In genomic region chr6:28831854-28832750, GRCm38 (mm10) we compare ENCODE assay signal across 8 mouse cellular contexts. TPM values are rescaled to one million over a fixed set of nuclear protein-coding genes. Genes with fewer than 3 reads are reported as not detected.
A peak's percentile ranks its signal among the peaks of the same experiment; 100 is the strongest.
DNase-seq lines count a peak whose midpoint lies in the region; ATAC-seq and TF ChIP-seq lines count a peak whose summit lies in the region.

No protein-coding gene starts in this region.

- under 1% methylated on average over 81 of the region's 82 CpGs for WGBS in limb, embryonic 11.5 days
- WGBS in midbrain, embryonic 15.5 days, result under 1% methylated on average over 80 of the region's 82 CpGs

- H3K27me3 ChIP-seq in erythroblast, embryonic 14.5 days (ENCODE audit: control insufficient read depth), result peaks cover 58% of the 10 kb centered on the region
- H3K27me3 ChIP-seq in E14TG2a.4 (ENCODE audit: insufficient read depth, low read length), result peaks cover 64% of the 10 kb centered on the region
- H3K27me3 ChIP-seq in limb, embryonic 11.5 days (ENCODE audit: control insufficient read depth, insufficient read depth, low read length), result peaks cover 25% of the 10 kb centered on the region
- H3K27me3 ChIP-seq in midbrain, embryonic 15.5 days (replicated peaks), result no peaks in the 10 kb centered on the region

- H3K27ac ChIP-seq in limb, embryonic 11.5 days (replicated peaks; ENCODE audit: low read depth, low read length), result no peak overlapping the region
- H3K27ac ChIP-seq in midbrain, embryonic 15.5 days, result peak overlapping the region; percentile 98

- intact Hi-C loops in heart, postnatal 10 days (cut with DNase I), result loop anchor here (5.0 to 10.0 kb wide), 2 partner anchors 245 to 297 kb away; no protein-coding TSS in a partner anchor

- H3K9ac ChIP-seq in limb, embryonic 11.5 days (ENCODE audit: low read length), result peak overlapping the region; percentile 61
- peak overlapping the region; percentile 93 for H3K9ac ChIP-seq in midbrain, embryonic 15.5 days

- peak overlapping the region; percentile 47 for H3K4me3 ChIP-seq in erythroblast, embryonic 14.5 days (replicated peaks)
- peak overlapping the region; percentile 84 for H3K4me3 ChIP-seq in E14TG2a.4 (replicated peaks; ENCODE audit: low read length)
- peak overlapping the region; percentile 54 for H3K4me3 ChIP-seq in limb, embryonic 11.5 days (ENCODE audit: low read depth, low read length)
- peak overlapping the region; percentile 81 for H3K4me3 ChIP-seq in midbrain, embryonic 15.5 days

- no peak for ATAC-seq in erythroblast, adult 5-6 weeks (replicated peaks; ENCODE audit: low FRiP score, poor library complexity, severe bottlenecking)
- ATAC-seq in common myeloid progenitor, adult 5-6 weeks (replicated peaks; ENCODE audit: low read depth, poor library complexity, severe bottlenecking), result peak; percentile 50; the same call in 1 of the 2 replicates
- peak; percentile 32; the same call in 1 of the 2 replicates for ATAC-seq in limb, embryonic 11.5 days (ENCODE audit: insufficient number of reproducible peaks, low FRiP score, low TSS enrichment, low read depth)
- ATAC-seq in midbrain, embryonic 15.5 days (replicated peaks), result peak; percentile 61

- peak overlapping the region; percentile 100 for H3K4me2 ChIP-seq in limb, embryonic 11.5 days (ENCODE audit: low read depth, severe bottlenecking)
- peak overlapping the region; percentile 91 for H3K4me2 ChIP-seq in midbrain, embryonic 15.5 days

- H3K36me3 ChIP-seq in erythroblast, embryonic 14.5 days (ENCODE audit: control insufficient read depth), result peaks cover 6% of the 10 kb centered on the region; the same call in 1 of the 2 replicates
- peaks cover 4% of the 10 kb centered on the region for H3K36me3 ChIP-seq in E14TG2a.4 (ENCODE audit: insufficient read depth, low read length)
- no peaks in the 10 kb centered on the region for H3K36me3 ChIP-seq in limb, embryonic 11.5 days (ENCODE audit: control insufficient read depth, insufficient read depth, low read length)
- no peaks in the 10 kb centered on the region for H3K36me3 ChIP-seq in midbrain, embryonic 15.5 days (replicated peaks)

- no peak for TF ChIP-seq CTCF in E14TG2a.4 (conservative IDR thresholded peaks at IDR 0.05; ENCODE audit: low read length)

- H3K4me1 ChIP-seq in erythroblast, embryonic 14.5 days (ENCODE audit: control insufficient read depth), result peaks cover 12% of the 10 kb centered on the region
- peaks cover 38% of the 10 kb centered on the region for H3K4me1 ChIP-seq in E14TG2a.4 (replicated peaks; ENCODE audit: low read depth, low read length)
- H3K4me1 ChIP-seq in limb, embryonic 11.5 days (ENCODE audit: control insufficient read depth, insufficient read depth, low read length), result peaks cover 9% of the 10 kb centered on the region; the same call in 1 of the 2 replicates
- peaks cover 55% of the 10 kb centered on the region for H3K4me1 ChIP-seq in midbrain, embryonic 15.5 days

- peaks cover 2% of the 10 kb centered on the region; the same call in 1 of the 2 replicates for H3K9me3 ChIP-seq in erythroblast, embryonic 14.5 days (ENCODE audit: control insufficient read depth, low read length)
- H3K9me3 ChIP-seq in E14TG2a.4 (ENCODE audit: low read length), result no peaks in the 10 kb centered on the region
- 0 out of 2 replicates have a peak, but pooled peaks cover 2% of the 10 kb centered on the region for H3K9me3 ChIP-seq in limb, embryonic 11.5 days (ENCODE audit: control insufficient read depth, low read length)
- H3K9me3 ChIP-seq in midbrain, embryonic 15.5 days, result no peaks in the 10 kb centered on the region

- DNase-seq in heart, postnatal 10 days, result peak; percentile 52 to 54
- DNase-seq in limb, embryonic 11.5 days (ENCODE audit: low spot score), result peak; percentile 68
- DNase-seq in thymus, postnatal 10 days (ENCODE audit: low spot score in 2 of 2), result peak; percentile 5 to 27

RNA-seq across cellular contexts. Expression of gene Lrrc4, which starts 0.6 kb away (rescaled TPM):
- polyA plus RNA-seq in erythroblast, embryonic 14.5 days (2012), result not detected in 2 replicates
- total RNA-seq in erythroblast, adult 5-6 weeks (2015; ENCODE audit: low replicate concordance), result not detected in 2 replicates
- total RNA-seq in erythroblast, adult 5-6 weeks (2017; ENCODE audit: low replicate concordance), result not detected in 2 replicates
- total RNA-seq in common myeloid progenitor, adult 5-6 weeks (2017), result 0.37 TPM in 1 of 2 replicates, not detected in the other
- total RNA-seq in heart, postnatal 10 days (2021), result under 1 TPM; 0.42 to 0.43 TPM
- polyA plus RNA-seq in limb, embryonic 11.5 days (2014; fragmentation: Nextera tagmentation; extraction: Ambion mirVana), result 0.33 and 0.48 TPM in 2 replicates
- polyA plus RNA-seq in midbrain, embryonic 15.5 days (2015; fragmentation: Nextera tagmentation; extraction: Ambion mirVana), result 7.0 and 7.6 TPM in 2 replicates

Comparison
In these comparisons a context has a peak if more than half of its experiments do, and no peak if none do; other contexts are left out.
1. DNase-seq: peak in every context shown above with its lines; median percentile 68 in limb, embryonic 11.5 days; 53 in heart, postnatal 10 days; 16 in thymus, postnatal 10 days.